Mouse (Mus musculus): ENCODE measurements at regions not wholly inside any gene's neighbourhood (a gene's known extent, or its start where the extent isn't known, plus 50 kb on each side); places are given as distances from the start of the nearest gene placed in this dataset.

DNA sequence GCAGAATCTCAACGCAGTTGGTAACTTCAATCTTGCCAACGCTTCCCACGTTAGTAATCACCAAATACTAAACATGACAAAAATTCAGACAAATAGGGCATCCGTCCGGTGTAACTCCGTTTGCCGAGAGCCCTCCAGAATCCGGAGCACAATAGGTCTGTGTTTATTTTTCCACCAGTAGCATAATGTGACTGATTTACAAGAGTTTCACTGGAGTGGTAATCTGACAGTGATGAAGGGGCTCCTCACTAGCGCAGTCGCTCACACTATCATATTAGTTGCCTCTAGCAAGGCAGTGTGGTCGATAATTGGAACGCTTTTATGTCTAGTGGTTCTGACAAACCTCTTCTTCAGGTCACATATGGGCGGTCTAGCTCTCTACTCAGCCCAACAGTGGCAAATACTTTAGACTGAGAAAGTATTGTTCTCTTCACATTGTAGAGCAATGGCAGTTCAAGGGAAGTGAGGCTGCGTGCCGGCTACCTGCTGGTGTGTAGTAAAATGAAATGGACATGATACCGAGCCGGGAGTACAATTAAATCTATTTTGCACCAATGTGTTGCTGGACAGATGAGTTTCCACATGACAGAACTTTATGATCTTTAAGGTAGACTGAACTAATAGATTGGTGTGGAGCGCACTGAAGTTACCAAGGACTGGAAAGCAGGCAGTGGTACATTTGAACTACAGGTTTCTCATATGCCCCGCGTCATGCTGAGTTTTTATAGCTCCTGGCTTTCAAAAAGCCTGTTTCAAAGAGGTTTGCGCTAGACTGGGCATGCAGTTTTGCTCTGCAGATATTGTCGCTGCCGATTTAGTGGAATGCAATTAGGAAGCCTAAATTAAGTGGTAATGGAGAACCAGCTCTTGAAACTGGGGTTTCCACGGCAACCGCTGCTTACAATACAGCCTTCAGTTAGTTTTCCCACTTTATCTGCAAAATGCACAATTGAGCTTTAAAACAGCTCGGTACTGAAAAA lies 155.7 kb upstream of the Pou3f3 start:
- TF ChIP-seq POLR2A (IDR thresholded peaks at IDR 0.05; ENCODE audit: insufficient read depth, low read depth, low read length) (no peak), CTCF (IDR thresholded peaks at IDR 0.05) (no peak)

Measured in heart, adult 2 months (tissue).